Mouse (Mus musculus): ENCODE measurements at regions not wholly inside any gene's neighbourhood (a gene's known extent, or its start where the extent isn't known, plus 50 kb on each side); places are given as distances from the start of the nearest gene placed in this dataset.

GRCm38 (mm10) chr3:100773237-100773636 is 52.0 kb upstream of the Vtcn1 start:
- no peak for DNase-seq (ENCODE audit: low spot score in 2 of 2)

- no peak for DNase-seq (ENCODE audit: low spot score in 2 of 2)
Measured at GRCm38 (mm10) chr3:100771363-100771762, 53.9 kb upstream of the Vtcn1 start.

GRCm38 (mm10) chr3:100770841-100771240 is 54.4 kb upstream of the Vtcn1 start:
- no peak for DNase-seq (ENCODE audit: low spot score in 2 of 2)

GRCm38 (mm10) chr3:100769146-100769545 is 56.1 kb upstream of the Vtcn1 start:
- DNase-seq (ENCODE audit: low spot score in 2 of 2) = no peak

- peak in 1 of 2 experiments; percentile 35 for DNase-seq (ENCODE audit: low spot score in 2 of 2)
Measured at GRCm38 (mm10) chr3:100768170-100768624, 57.1 kb upstream of the Vtcn1 start.

GRCm38 (mm10) chr3:100765323-100765722 is 59.9 kb upstream of the Vtcn1 start:
- DNase-seq (ENCODE audit: low spot score in 2 of 2) = no peak

GRCm38 (mm10) chr3:100762895-100763294 is 62.4 kb upstream of the Vtcn1 start:
- DNase-seq (ENCODE audit: low spot score in 2 of 2) = no peak

- DNase-seq (ENCODE audit: low spot score in 2 of 2) = no peak
Measured at GRCm38 (mm10) chr3:100759091-100759941, 65.9 kb upstream of the Vtcn1 start.

GRCm38 (mm10) chr3:100754677-100755076 is 69.4 kb upstream of the Man1a2 start:
- DNase-seq (ENCODE audit: low spot score in 2 of 2) = no peak

- DNase-seq (ENCODE audit: low spot score in 2 of 2) = peak; percentile 13 to 28
Measured at GRCm38 (mm10) chr3:100751211-100751610, 65.9 kb upstream of the Man1a2 start.

- DNase-seq (ENCODE audit: low spot score in 2 of 2) = no peak
Measured at GRCm38 (mm10) chr3:100748727-100749126, 63.4 kb upstream of the Man1a2 start.

GRCm38 (mm10) chr3:100748309-100748691 is 63.0 kb upstream of the Man1a2 start:
- DNase-seq (ENCODE audit: low spot score in 2 of 2) = no peak

- DNase-seq (ENCODE audit: low spot score in 2 of 2) = no peak
Measured at GRCm38 (mm10) chr3:100747421-100748308, 62.4 kb upstream of the Man1a2 start.

- DNase-seq (ENCODE audit: low spot score in 2 of 2) = no peak
Measured at GRCm38 (mm10) chr3:100737660-100738059, 52.4 kb upstream of the Man1a2 start.

GRCm38 (mm10) chr3:100736539-100736938 is 51.2 kb upstream of the Man1a2 start:
- no peak for DNase-seq (ENCODE audit: low spot score in 2 of 2)
